Mouse (Mus musculus) liver, postnatal 0 days (tissue): Measurements from ENCODE around the gene Ilf3. TPM values are rescaled to one million over a fixed set of nuclear protein-coding genes. Genes with fewer than 3 reads are reported as not detected.

Experiments
- ATAC-seq: fragments of 200-750 bp; cut with Nextera tagmentation; 2 replicates; pipeline ENCODE4 v1.8.0; 2017; ENCODE audit warnings: mild to moderate bottlenecking, moderate library complexity
- DNase-seq: peaks from one replicate; pipeline ENCODE4 v3.0.0-alpha.2; 2016
- H3K27ac ChIP-seq: fragments of 300-500 bp; sonication (generic); 2 replicates; pipeline ENCODE4 v1.5.1; 2014; ENCODE audit warnings: antibody characterized with exemption, moderate library complexity, mild to moderate bottlenecking, low read depth
- H3K27me3 ChIP-seq: fragments of 300-500 bp; sonication (generic); 2 replicates; pipeline ENCODE4 v1.6.1; 2014; ENCODE audit warnings: low read length, control low read depth, mixed read lengths; ENCODE audit not compliant: insufficient read depth
- H3K36me3 ChIP-seq: fragments of 300-500 bp; sonication (generic); replicated peaks from 2 replicates; pipeline ENCODE4 v1.6.1; 2014; ENCODE audit warnings: mild to moderate bottlenecking, control low read depth, low read length, moderate library complexity, mixed read lengths; ENCODE audit not compliant: insufficient read depth
- H3K4me1 ChIP-seq: fragments of 300-500 bp; sonication (generic); 2 replicates; pipeline ENCODE4 v1.6.1; 2014; ENCODE audit warnings: antibody characterized with exemption, mild to moderate bottlenecking, control low read depth; ENCODE audit not compliant: insufficient read depth
- H3K4me2 ChIP-seq: fragments of 300-500 bp; sonication (generic); 2 replicates; pipeline ENCODE4 v1.6.1; 2014; ENCODE audit warnings: low read depth, mild to moderate bottlenecking, low read length, moderate library complexity, mixed read lengths
- H3K4me3 ChIP-seq: fragments of 300-500 bp; sonication (generic); 2 replicates; pipeline ENCODE4 v1.5.1; 2014; ENCODE audit warnings: low read depth, low read length
- H3K9ac ChIP-seq: fragments of 300-500 bp; sonication (generic); replicated peaks from 2 replicates; pipeline ENCODE4 v1.6.1; 2014; ENCODE audit warnings: mild to moderate bottlenecking, moderate library complexity
- H3K9me3 ChIP-seq: fragments of 300-500 bp; sonication (generic); 2 replicates; pipeline ENCODE4 v1.6.1; 2016; ENCODE audit warnings: mild to moderate bottlenecking, control low read depth, low read length, mixed read lengths
- CTCF ChIP-seq: sonication (generic); IDR thresholded peaks from 2 replicates; pipeline ENCODE4 v1.5.1; 2016; ENCODE audit warnings: antibody characterized with exemption, low read depth
- EP300 ChIP-seq: IDR thresholded peaks from 2 replicates; pipeline ENCODE4 v1.6.1; 2016; ENCODE audit warnings: antibody characterized with exemption, low read depth, mild to moderate bottlenecking
- WGBS: fragments of 180-500 bp; shearing (Covaris S2); extraction: QIAGEN DNeasy Blood & Tissue Kit; methylation state at CpG from one replicate; pipeline ENCODE4 v1.1.7; 2014; ENCODE audit not compliant: insufficient replicate concordance; 5-methylcytosine and 5-hydroxymethylcytosine counted together
- polyA plus RNA-seq: library from polyadenylated mRNA; unstranded; fragments of >200 nt; fragmentation: Nextera tagmentation; extraction: Ambion mirVana; gene quantifications from 2 replicates; pipeline ENCODE4 v1.2.1, GENCODE M21; 2015

Gene Ilf3
- polyA plus RNA-seq, 1 experiment from 2014 or later = 23.5 TPM

GRCm38 (mm10) chr9:21435777-21436635 lies 68.3 kb downstream of the Ilf3 start:
- Histone ChIP-seq H3K4me3 (no peak overlapping the region), H3K9me3 (no peaks in the 10 kb centered on the region), H3K36me3 (0 out of 2 replicates have a peak, but pooled peaks cover 4% of the 10 kb centered on the region), H3K4me1 (peaks cover 35% of the 10 kb centered on the region), H3K9ac (no peak overlapping the region), H3K27ac (peak overlapping the region; percentile 46), H3K4me2 (peak overlapping the region; percentile 55), H3K27me3 (no peaks in the 10 kb centered on the region)
- ATAC-seq = no peak
- WGBS = 28% methylated on average over 7 of the region's 7 CpGs
- TF ChIP-seq CTCF (no peak), EP300 (no peak)
- DNase-seq = peak; percentile 43

GRCm38 (mm10) chr9:21437577-21437976 lies 69.9 kb downstream of the Ilf3 start:
- 77% methylated on average over 6 of the region's 6 CpGs for WGBS
- 0 out of 2 replicates have a peak, but pooled peaks cover 2% of the 10 kb centered on the region for H3K36me3 ChIP-seq
- H3K4me3 ChIP-seq = no peak overlapping the region
- peaks cover 32% of the 10 kb centered on the region for H3K4me1 ChIP-seq
- no peak for TF ChIP-seq CTCF
- TF ChIP-seq EP300 = no peak
- no peaks in the 10 kb centered on the region for H3K27me3 ChIP-seq
- no peaks in the 10 kb centered on the region for H3K9me3 ChIP-seq
- peak overlapping the region; percentile 24; the same call in 1 of the 2 replicates for H3K27ac ChIP-seq
- H3K9ac ChIP-seq = no peak overlapping the region
- no peak for ATAC-seq
- no peak for DNase-seq
- no peak overlapping the region for H3K4me2 ChIP-seq

- H3K4me2 ChIP-seq = no peak overlapping the region
These were observed 70.5 kb downstream of the Ilf3 start for GRCm38 (mm10) chr9:21438219-21438618.

GRCm38 (mm10) chr9:21439456-21439855 lies 71.8 kb downstream of the Ilf3 start:
- Histone ChIP-seq H3K4me1 (peaks cover 33% of the 10 kb centered on the region), H3K4me3 (no peak overlapping the region), H3K36me3 (0 out of 2 replicates have a peak, but pooled peaks cover 2% of the 10 kb centered on the region), H3K4me2 (no peak overlapping the region), H3K27me3 (no peaks in the 10 kb centered on the region), H3K9me3 (no peaks in the 10 kb centered on the region), H3K27ac (no peak overlapping the region), H3K9ac (no peak overlapping the region)
- 77% methylated on average over 3 of the region's 3 CpGs for WGBS
- ATAC-seq = peak; percentile 40
- no peak for TF ChIP-seq CTCF
- no peak for DNase-seq

More at GRCm38 (mm10) chr9:21438219-21438618, 70.5 kb downstream of the Ilf3 start:
- 51% methylated on average over 3 of the region's 3 CpGs for WGBS
- no peak overlapping the region for H3K9ac ChIP-seq
- H3K4me3 ChIP-seq = no peak overlapping the region
- ATAC-seq (peak; percentile 51), DNase-seq (no peak)
- H3K27ac ChIP-seq = peak overlapping the region; percentile 24; the same call in 1 of the 2 replicates
- 0 out of 2 replicates have a peak, but pooled peaks cover 2% of the 10 kb centered on the region for H3K36me3 ChIP-seq
- H3K4me1 ChIP-seq = peaks cover 32% of the 10 kb centered on the region
- TF ChIP-seq EP300 = peak; percentile 46
- TF ChIP-seq CTCF = no peak
- no peaks in the 10 kb centered on the region for H3K9me3 ChIP-seq
- no peaks in the 10 kb centered on the region for H3K27me3 ChIP-seq

- no peak overlapping the region for H3K4me3 ChIP-seq
- no peak overlapping the region for H3K4me2 ChIP-seq
- no peaks in the 10 kb centered on the region for H3K9me3 ChIP-seq
- H3K36me3 ChIP-seq = 0 out of 2 replicates have a peak, but pooled peaks cover 2% of the 10 kb centered on the region
- no peak for ATAC-seq
- 89% methylated on average over 2 of the region's 2 CpGs for WGBS
- TF ChIP-seq EP300 (no peak), CTCF (no peak)
- DNase-seq = no peak
- H3K27ac ChIP-seq = no peak overlapping the region
- H3K4me1 ChIP-seq = peaks cover 37% of the 10 kb centered on the region
- H3K27me3 ChIP-seq = no peaks in the 10 kb centered on the region
- no peak overlapping the region for H3K9ac ChIP-seq
These were observed 72.2 kb downstream of the Ilf3 start for GRCm38 (mm10) chr9:21439914-21440313.

- Histone ChIP-seq H3K4me1 (peaks cover 34% of the 10 kb centered on the region), H3K36me3 (peaks cover 3% of the 10 kb centered on the region), H3K4me3 (no peak overlapping the region), H3K27me3 (no peaks in the 10 kb centered on the region), H3K9me3 (no peaks in the 10 kb centered on the region), H3K4me2 (no peak overlapping the region), H3K27ac (no peak overlapping the region), H3K9ac (no peak overlapping the region)
- TF ChIP-seq EP300 (no peak), CTCF (no peak)
- ATAC-seq = peak; percentile 40
- no peak for DNase-seq
These were observed 72.7 kb downstream of the Ilf3 start for GRCm38 (mm10) chr9:21440387-21440786.
